8 mouse cellular contexts compared by ENCODE assay signal in the genomic region with DNA sequence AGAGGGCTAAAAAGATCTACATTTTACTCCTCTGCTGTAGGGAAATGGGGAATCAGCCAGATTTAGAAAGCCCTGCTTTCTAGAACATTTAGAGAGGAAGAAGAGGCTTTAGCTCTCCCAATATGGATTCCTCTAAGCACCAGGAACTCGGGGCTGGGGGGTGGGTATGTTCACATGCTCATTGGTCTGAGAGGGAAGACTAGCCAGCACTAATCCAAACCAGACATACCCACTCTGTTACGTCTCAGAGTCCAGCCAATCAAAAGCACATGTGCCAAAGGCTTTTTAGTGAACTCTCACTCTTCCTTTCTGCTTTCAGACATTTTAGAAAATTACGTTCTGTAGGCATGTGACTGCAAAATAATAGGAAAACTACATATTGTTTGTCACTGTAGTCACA. TPM values are rescaled to one million over a fixed set of nuclear protein-coding genes. Genes with fewer than 3 reads are reported as not detected.
A peak's percentile ranks its signal among the peaks of the same experiment; 100 is the strongest.
DNase-seq lines count a peak whose midpoint lies in the region; ATAC-seq and TF ChIP-seq lines count a peak whose summit lies in the region.

No protein-coding gene starts in this region.

- no peaks in the 10 kb centered on the region for H3K9me3 ChIP-seq in hindbrain, postnatal 0 days (ENCODE audit: low read length)
- no peaks in the 10 kb centered on the region for H3K9me3 ChIP-seq in midbrain, postnatal 0 days (ENCODE audit: low read length)

- H3K4me3 ChIP-seq in left cerebral cortex, adult 2 months = peak overlapping the region; percentile 66
- H3K4me3 ChIP-seq in hindbrain, postnatal 0 days (ENCODE audit: low read length) = peak overlapping the region; percentile 62
- H3K4me3 ChIP-seq in midbrain, postnatal 0 days (ENCODE audit: low read depth, low read length) = peak overlapping the region; percentile 63

- peak overlapping the region; percentile 82; the same call in 1 of the 2 replicates for H3K9ac ChIP-seq in hindbrain, postnatal 0 days (replicated peaks; ENCODE audit: low read length)
- peak overlapping the region; percentile 81; the same call in 1 of the 2 replicates for H3K9ac ChIP-seq in midbrain, postnatal 0 days (replicated peaks; ENCODE audit: low read length, poor library complexity, severe bottlenecking)

- no peak for TF ChIP-seq CTCF in left cerebral cortex, adult 2 months (IDR thresholded peaks at IDR 0.05)
- no peak for TF ChIP-seq CTCF in hindbrain, postnatal 0 days (IDR thresholded peaks at IDR 0.05; ENCODE audit: low read depth)
- TF ChIP-seq CTCF in midbrain, postnatal 0 days (IDR thresholded peaks at IDR 0.05) = no peak

- no peaks in the 10 kb centered on the region for H3K36me3 ChIP-seq in hindbrain, postnatal 0 days (ENCODE audit: insufficient read depth, low read length)
- H3K36me3 ChIP-seq in midbrain, postnatal 0 days (ENCODE audit: insufficient read depth, low read length) = no peaks in the 10 kb centered on the region

- H3K4me1 ChIP-seq in hindbrain, postnatal 0 days (ENCODE audit: insufficient read depth, low read length) = no peaks in the 10 kb centered on the region
- no peaks in the 10 kb centered on the region for H3K4me1 ChIP-seq in midbrain, postnatal 0 days (ENCODE audit: insufficient read depth, low read length)

- WGBS in hindbrain, postnatal 0 days = 35% methylated on average over 3 of the region's 3 CpGs
- 27% methylated on average over 3 of the region's 3 CpGs for WGBS in midbrain, postnatal 0 days

- no peaks in the 10 kb centered on the region for H3K27me3 ChIP-seq in hindbrain, postnatal 0 days (ENCODE audit: insufficient read depth, low read length)
- no peaks in the 10 kb centered on the region for H3K27me3 ChIP-seq in midbrain, postnatal 0 days (ENCODE audit: insufficient read depth, low read length)

- DNase-seq in left cerebral cortex, adult 2 months (ENCODE audit: extremely low spot score in 1 of 2, low spot score in 2 of 2) = no peak
- DNase-seq in left cerebral cortex, adult 11 months (ENCODE audit: low spot score) = no peak
- peak; percentile 63 for DNase-seq in embryo, embryonic 10.5 days (ENCODE audit: low spot score)
- DNase-seq in hindbrain, postnatal 0 days (ENCODE audit: low spot score) = peak; percentile 27
- peak; percentile 27 for DNase-seq in midbrain, postnatal 0 days (ENCODE audit: low spot score)
- DNase-seq in frontal cortex, postnatal 14 days (ENCODE audit: low spot score in 2 of 2) = no peak
- DNase-seq in gastrocnemius, adult 8-10 months (ENCODE audit: low spot score in 2 of 2) = no peak
- DNase-seq in layer of hippocampus, adult 9-11 months = no peak

- H3K27ac ChIP-seq in left cerebral cortex, adult 2 months = no peak overlapping the region
- H3K27ac ChIP-seq in hindbrain, postnatal 0 days = peak overlapping the region; percentile 86; the same call in 1 of the 2 replicates
- no peak overlapping the region for H3K27ac ChIP-seq in midbrain, postnatal 0 days (ENCODE audit: low read depth, low read length)

- intact Hi-C loops in left cerebral cortex, adult 2 months (cut with DNase I) = no loop called here

- H3K4me2 ChIP-seq in hindbrain, postnatal 0 days (ENCODE audit: low read depth, low read length) = peak overlapping the region; percentile 57
- H3K4me2 ChIP-seq in midbrain, postnatal 0 days (ENCODE audit: low read depth, low read length, poor library complexity, severe bottlenecking) = peak overlapping the region; percentile 49

- no peak for ATAC-seq in hindbrain, postnatal 0 days
- no peak for ATAC-seq in midbrain, postnatal 0 days (ENCODE audit: low FRiP score)

RNA-seq across cellular contexts. Expression of a gene that starts 1.6 kb away (rescaled TPM):
- total RNA-seq in left cerebral cortex, adult 2 months (2021) = 100 to 1,000 TPM; 281 to 282 TPM
- total RNA-seq in hindbrain, postnatal 0 days (2014; rRNA removed) = 335 and 360 TPM in 2 replicates
- 619 and 625 TPM in 2 replicates for polyA plus RNA-seq in hindbrain, postnatal 0 days (2015; fragmentation: Nextera tagmentation; extraction: Ambion mirVana)
- total RNA-seq in midbrain, postnatal 0 days (2014; rRNA removed) = 521 and 534 TPM in 2 replicates
- polyA plus RNA-seq in midbrain, postnatal 0 days (2015; fragmentation: Nextera tagmentation; extraction: Ambion mirVana) = 763 and 773 TPM in 2 replicates
- total RNA-seq in gastrocnemius, adult 8-10 months (2022) = 1 to 10 TPM; 6.0 to 9.2 (median 7.0) TPM

RNA-seq across cellular contexts. Expression of a gene that starts 45.5 kb away (rescaled TPM):
- total RNA-seq in left cerebral cortex, adult 2 months (2021) = 10 to 100 TPM; 12.3 to 13.1 TPM
- total RNA-seq in hindbrain, postnatal 0 days (2014; rRNA removed) = 5.9 and 7.3 TPM in 2 replicates
- polyA plus RNA-seq in hindbrain, postnatal 0 days (2015; fragmentation: Nextera tagmentation; extraction: Ambion mirVana) = 4.8 and 5.1 TPM in 2 replicates
- total RNA-seq in midbrain, postnatal 0 days (2014; rRNA removed) = 9.8 TPM in 2 replicates
- polyA plus RNA-seq in midbrain, postnatal 0 days (2015; fragmentation: Nextera tagmentation; extraction: Ambion mirVana) = 4.9 and 5.3 TPM in 2 replicates
- 1 to 10 TPM; 1.5 to 3.0 (median 1.7) TPM for total RNA-seq in gastrocnemius, adult 8-10 months (2022)

Comparison
In these comparisons a context has a peak if more than half of its experiments do, and no peak if none do; other contexts are left out.
1. DNase-seq: peak in embryo, embryonic 10.5 days (single experiment), hindbrain, postnatal 0 days (single experiment) and midbrain, postnatal 0 days (single experiment); none in left cerebral cortex, adult 2 months (0 of 2), left cerebral cortex, adult 11 months (single experiment), frontal cortex, postnatal 14 days (0 of 2), gastrocnemius, adult 8-10 months (0 of 2) and layer of hippocampus, adult 9-11 months (single experiment).
2. RNA of a gene that starts 1.6 kb away (total RNA-seq): 521 to 534 TPM in midbrain, postnatal 0 days, 335 to 360 TPM in hindbrain, postnatal 0 days and 281 to 282 TPM in left cerebral cortex, adult 2 months; 6.0 to 9.2 TPM in gastrocnemius, adult 8-10 months; every median in the first group is over 10 times any median in the second.
3. Peak in every context shown above with its lines, with median percentiles within 50 percentile points of each other: H3K4me3 ChIP-seq.